Mouse (Mus musculus): ENCODE data around the gene Lrrc25. TPM values are rescaled to one million over a fixed set of nuclear protein-coding genes. Genes with fewer than 3 reads are reported as not detected.

Lrrc25 gene
- polyA plus RNA-seq, 1 experiment: 3.5 TPM

DNA sequence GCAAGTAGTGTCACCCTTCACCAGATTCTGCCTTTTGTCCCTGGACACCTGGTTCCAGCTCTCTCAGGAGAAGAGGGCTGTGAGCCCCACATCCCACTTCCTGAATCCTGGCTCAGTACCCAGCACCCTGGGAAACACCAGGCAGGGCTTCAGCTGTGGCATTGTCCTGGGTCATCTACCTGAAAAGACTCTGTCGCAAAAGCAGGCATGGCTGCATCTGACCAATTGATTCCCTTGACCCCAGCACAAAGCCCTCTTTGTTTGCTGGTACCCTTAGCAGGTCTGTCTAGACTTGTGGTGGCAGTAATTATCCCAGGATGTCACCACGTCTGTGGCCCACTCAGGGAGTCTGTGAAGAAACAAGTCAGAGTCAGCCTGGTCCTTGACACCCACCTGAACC is 39.5 kb downstream of the Lrrc25 start:
- Histone ChIP-seq H3K36me3 (ENCODE audit: control insufficient read depth, insufficient read depth, low read length) (peaks cover 8% of the 10 kb centered on the region), H3K27ac (ENCODE audit: insufficient read depth, low read depth, low read length) (no peak overlapping the region), H3K4me1 (ENCODE audit: control insufficient read depth, insufficient read depth, low read length) (peaks cover 10% of the 10 kb centered on the region; the same call in 1 of the 2 replicates), H3K27me3 (replicated peaks; ENCODE audit: control insufficient read depth, insufficient read depth, low read length) (no peaks in the 10 kb centered on the region), H3K4me3 (ENCODE audit: insufficient read depth, low read depth, low read length) (no peak overlapping the region)
- 71% methylated on average over 2 of the region's 2 CpGs for WGBS
- TF ChIP-seq POLR2A (IDR thresholded peaks at IDR 0.05; ENCODE audit: low read depth, low read length) (no peak), CTCF (conservative IDR thresholded peaks at IDR 0.05; ENCODE audit: insufficient read depth, insufficient read length, low read depth, low read length) (no peak)
- DNase-seq: no peak

DNA sequence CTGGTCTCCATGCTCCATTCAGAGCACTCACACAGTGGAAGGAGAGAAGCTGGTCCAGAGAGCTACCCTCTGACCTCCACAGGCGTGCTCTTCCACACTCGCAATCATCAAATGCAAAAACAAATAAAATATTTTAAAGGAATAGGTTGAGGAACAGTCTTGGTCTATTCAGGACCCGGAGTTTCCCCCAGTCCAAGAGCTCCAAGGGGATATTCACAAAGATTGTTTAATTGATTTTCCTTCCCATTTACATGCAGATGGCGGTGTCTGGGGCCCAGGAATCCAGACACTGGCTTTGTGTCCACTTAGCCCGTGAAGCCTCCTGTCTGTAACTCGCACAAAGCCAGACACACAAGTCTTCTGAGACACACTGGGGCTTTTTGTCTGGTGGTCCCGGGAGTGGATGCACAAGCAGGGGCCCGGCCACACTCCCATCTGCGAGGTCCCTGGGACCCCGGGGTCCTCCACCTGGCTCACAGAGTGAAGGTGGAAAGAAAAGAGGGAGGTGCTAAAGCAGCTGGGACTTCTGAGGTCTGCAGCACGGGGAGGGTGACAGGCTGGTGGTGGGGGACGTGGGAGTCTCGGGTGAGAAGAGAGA is 40.3 kb downstream of the Lrrc25 start:
- no peak overlapping the region for H3K27ac ChIP-seq (ENCODE audit: insufficient read depth, low read depth, low read length)
- WGBS: 66% methylated on average over 13 of the region's 13 CpGs
- no peak for DNase-seq
- peaks cover 12% of the 10 kb centered on the region; the same call in 1 of the 2 replicates for H3K4me1 ChIP-seq (ENCODE audit: control insufficient read depth, insufficient read depth, low read length)
- peaks cover 6% of the 10 kb centered on the region for H3K36me3 ChIP-seq (ENCODE audit: control insufficient read depth, insufficient read depth, low read length)
- H3K4me3 ChIP-seq (ENCODE audit: insufficient read depth, low read depth, low read length): no peak overlapping the region
- no peaks in the 10 kb centered on the region for H3K27me3 ChIP-seq (replicated peaks; ENCODE audit: control insufficient read depth, insufficient read depth, low read length)
- TF ChIP-seq POLR2A (IDR thresholded peaks at IDR 0.05; ENCODE audit: low read depth, low read length) (no peak), CTCF (conservative IDR thresholded peaks at IDR 0.05; ENCODE audit: insufficient read depth, insufficient read length, low read depth, low read length) (no peak)

DNA sequence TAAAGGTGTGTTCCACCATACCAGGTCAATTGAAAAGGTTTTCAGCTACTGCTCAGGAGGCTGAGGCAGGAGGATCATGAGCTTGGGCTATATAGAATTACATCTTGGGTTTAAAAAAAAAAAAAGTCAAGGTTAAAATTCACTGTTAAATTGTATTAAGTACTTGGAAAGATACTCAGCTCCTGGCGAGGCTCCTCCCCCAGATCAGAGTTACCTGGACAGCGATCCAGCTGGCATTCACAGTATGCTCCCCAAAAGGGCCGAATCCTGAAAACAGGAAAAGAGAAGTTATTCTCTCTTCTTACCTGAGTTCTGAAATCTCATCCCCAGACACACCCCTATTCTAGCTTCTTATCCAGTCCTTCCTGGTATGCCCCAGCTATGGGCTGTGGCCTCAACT is 41.3 kb downstream of the Lrrc25 start:
- peak overlapping the region; percentile 82 for H3K4me3 ChIP-seq (ENCODE audit: insufficient read depth, low read depth, low read length)
- no peak for TF ChIP-seq POLR2A (IDR thresholded peaks at IDR 0.05; ENCODE audit: low read depth, low read length)
- TF ChIP-seq CTCF (conservative IDR thresholded peaks at IDR 0.05; ENCODE audit: insufficient read depth, insufficient read length, low read depth, low read length): no peak
- H3K4me1 ChIP-seq (ENCODE audit: control insufficient read depth, insufficient read depth, low read length): peaks cover 12% of the 10 kb centered on the region; the same call in 1 of the 2 replicates
- peaks cover 3% of the 10 kb centered on the region; the same call in 1 of the 2 replicates for H3K36me3 ChIP-seq (ENCODE audit: control insufficient read depth, insufficient read depth, low read length)
- H3K27me3 ChIP-seq (replicated peaks; ENCODE audit: control insufficient read depth, insufficient read depth, low read length): no peaks in the 10 kb centered on the region
- DNase-seq: peak; percentile 73
- WGBS: 56% methylated on average over 3 of the region's 3 CpGs
- peak overlapping the region; percentile 96; the same call in 1 of the 2 replicates for H3K27ac ChIP-seq (ENCODE audit: insufficient read depth, low read depth, low read length)

DNA sequence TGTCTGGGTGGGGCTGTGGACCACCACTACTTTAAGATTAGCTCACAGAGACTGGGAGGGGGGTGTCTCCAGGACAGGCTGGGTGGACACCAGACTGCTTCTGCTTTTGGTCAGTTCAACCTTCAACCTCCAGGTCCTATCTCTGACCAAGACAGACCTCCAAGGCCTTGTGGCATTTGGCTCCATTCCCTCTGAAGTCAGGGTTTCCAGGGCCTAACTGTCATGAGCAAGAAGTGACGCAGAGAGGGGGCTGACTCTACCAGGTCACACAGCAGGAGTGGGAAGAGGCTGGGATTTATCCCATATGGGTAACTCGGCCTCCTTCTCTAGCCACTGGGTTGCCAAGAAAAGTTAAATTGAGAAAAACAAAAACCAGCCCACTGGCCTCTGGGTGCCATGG is 41.8 kb downstream of the Lrrc25 start:
- no peaks in the 10 kb centered on the region for H3K27me3 ChIP-seq (replicated peaks; ENCODE audit: control insufficient read depth, insufficient read depth, low read length)
- peak overlapping the region; percentile 82 for H3K4me3 ChIP-seq (ENCODE audit: insufficient read depth, low read depth, low read length)
- peaks cover 12% of the 10 kb centered on the region; the same call in 1 of the 2 replicates for H3K4me1 ChIP-seq (ENCODE audit: control insufficient read depth, insufficient read depth, low read length)
- H3K27ac ChIP-seq (ENCODE audit: insufficient read depth, low read depth, low read length): peak overlapping the region; percentile 96
- WGBS: 46% methylated on average over 2 of the region's 2 CpGs
- DNase-seq: peak; percentile 48
- TF ChIP-seq CTCF (conservative IDR thresholded peaks at IDR 0.05; ENCODE audit: insufficient read depth, insufficient read length, low read depth, low read length): no peak
- no peak for TF ChIP-seq POLR2A (IDR thresholded peaks at IDR 0.05; ENCODE audit: low read depth, low read length)
- H3K36me3 ChIP-seq (ENCODE audit: control insufficient read depth, insufficient read depth, low read length): peaks cover 3% of the 10 kb centered on the region; the same call in 1 of the 2 replicates

DNA sequence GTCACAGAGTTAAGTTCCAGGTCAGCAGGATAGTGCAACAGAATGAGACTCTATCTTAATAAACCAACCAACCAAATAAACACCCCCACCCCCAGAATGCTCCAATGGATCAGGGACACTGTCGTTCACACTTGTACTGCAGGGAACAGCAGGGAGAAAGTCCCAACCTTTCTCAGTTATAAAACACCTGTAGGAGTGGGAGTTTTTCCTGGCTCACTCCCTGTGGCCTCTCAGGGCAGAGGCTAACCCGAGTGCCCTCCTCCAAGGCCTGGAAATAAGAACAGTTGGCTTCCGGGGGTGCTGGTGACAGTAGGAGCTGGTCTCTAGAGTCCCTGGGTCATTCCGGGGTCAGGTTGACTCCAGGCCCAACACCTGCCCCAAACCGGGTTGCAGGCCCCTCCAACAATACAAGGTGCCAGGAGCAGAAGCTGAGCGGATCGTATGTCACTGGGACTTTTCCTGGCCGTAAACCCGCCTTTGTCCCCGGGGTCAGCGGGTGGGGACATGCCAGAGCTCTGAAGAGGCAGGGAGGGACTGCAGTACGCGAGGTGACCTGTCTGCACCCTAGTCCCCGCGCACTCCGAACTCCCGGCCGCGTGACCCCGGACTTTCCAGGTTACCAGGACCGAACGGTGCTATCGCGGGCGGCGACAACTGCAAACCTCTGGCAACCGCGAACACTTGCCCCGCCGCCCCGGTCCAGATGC is 43.1 kb downstream of the Lrrc25 start:
- H3K4me3 ChIP-seq (ENCODE audit: insufficient read depth, low read depth, low read length): peak overlapping the region; percentile 82
- WGBS: under 1% methylated on average over 31 of the region's 31 CpGs
- peaks cover 3% of the 10 kb centered on the region; the same call in 1 of the 2 replicates for H3K36me3 ChIP-seq (ENCODE audit: control insufficient read depth, insufficient read depth, low read length)
- peak; percentile 87 for DNase-seq
- H3K27ac ChIP-seq (ENCODE audit: insufficient read depth, low read depth, low read length): peak overlapping the region; percentile 96
- TF ChIP-seq CTCF (conservative IDR thresholded peaks at IDR 0.05; ENCODE audit: insufficient read depth, insufficient read length, low read depth, low read length): no peak
- no peak for TF ChIP-seq POLR2A (IDR thresholded peaks at IDR 0.05; ENCODE audit: low read depth, low read length)
- H3K4me1 ChIP-seq (ENCODE audit: control insufficient read depth, insufficient read depth, low read length): peaks cover 9% of the 10 kb centered on the region; the same call in 1 of the 2 replicates
- no peaks in the 10 kb centered on the region for H3K27me3 ChIP-seq (replicated peaks; ENCODE audit: control insufficient read depth, insufficient read depth, low read length)

DNA sequence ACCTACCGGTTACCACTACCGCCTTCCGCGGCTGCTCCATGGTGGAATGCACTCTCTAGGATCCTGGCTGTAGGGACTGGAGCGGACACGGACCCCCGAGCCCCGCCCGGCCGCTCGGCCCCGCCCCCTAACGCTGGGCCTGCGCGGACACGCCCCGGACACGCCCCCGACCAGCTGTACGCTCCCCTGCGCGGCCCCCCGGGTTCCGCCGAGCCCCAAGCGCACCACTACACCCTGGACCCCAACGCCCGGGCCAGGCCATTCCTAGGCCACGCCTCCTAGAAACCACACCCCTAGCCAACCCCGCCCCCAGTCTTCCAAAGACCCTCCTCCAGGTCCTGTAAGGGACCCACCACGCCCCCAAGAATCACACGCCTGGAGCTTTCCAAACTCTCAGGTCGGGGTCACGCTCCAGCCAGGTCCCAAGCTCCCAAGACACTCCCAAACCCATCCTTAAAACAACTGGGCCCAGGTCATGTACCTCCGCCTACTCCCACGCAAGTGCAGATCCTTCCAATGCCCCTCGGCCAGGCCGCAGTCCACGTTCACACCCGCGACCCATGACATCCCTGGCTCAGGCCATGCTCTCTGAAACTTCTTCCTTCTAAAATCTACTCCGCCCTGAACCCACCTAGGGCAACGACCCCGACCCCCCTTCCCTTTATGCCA is 43.8 kb downstream of the Lrrc25 start:
- Histone ChIP-seq H3K27me3 (replicated peaks; ENCODE audit: control insufficient read depth, insufficient read depth, low read length) (no peaks in the 10 kb centered on the region), H3K4me1 (ENCODE audit: control insufficient read depth, insufficient read depth, low read length) (peaks cover 9% of the 10 kb centered on the region; the same call in 1 of the 2 replicates), H3K4me3 (ENCODE audit: insufficient read depth, low read depth, low read length) (peak overlapping the region; percentile 82), H3K36me3 (ENCODE audit: control insufficient read depth, insufficient read depth, low read length) (peaks cover 3% of the 10 kb centered on the region; the same call in 1 of the 2 replicates), H3K27ac (ENCODE audit: insufficient read depth, low read depth, low read length) (peak overlapping the region; percentile 96)
- WGBS: 2% methylated on average over 41 of the region's 44 CpGs
- peak; percentile 97 for DNase-seq
- TF ChIP-seq CTCF (conservative IDR thresholded peaks at IDR 0.05; ENCODE audit: insufficient read depth, insufficient read length, low read depth, low read length) (no peak), POLR2A (IDR thresholded peaks at IDR 0.05; ENCODE audit: low read depth, low read length) (peak; percentile 51)
